Mouse (Mus musculus) heart, adult 11 months (tissue): ENCODE results near the gene Mettl21c.

Experiments used
- DNase-seq: peaks from one replicate; pipeline ENCODE4 v3.0.0; 2022

The Mettl21c gene

DNA sequence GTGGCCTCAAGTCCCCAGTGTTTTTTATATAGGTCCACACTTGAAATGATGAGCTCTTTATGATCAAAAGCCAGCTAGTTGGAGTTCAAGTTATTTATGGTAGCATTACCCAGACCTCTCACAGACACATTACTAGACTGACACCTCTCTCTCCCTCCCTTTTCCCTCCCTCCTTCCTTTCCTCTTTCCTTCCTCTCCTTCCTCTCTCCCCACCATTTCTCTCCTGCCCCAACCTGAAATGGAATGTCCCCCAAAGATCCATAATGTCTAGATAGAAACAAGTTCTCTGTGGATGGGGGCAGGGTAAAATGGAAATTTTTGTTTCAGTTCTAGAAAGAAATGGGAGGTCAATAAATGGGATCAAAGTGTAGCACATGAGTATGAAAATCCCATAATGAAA is at the start of gene Mettl21c:
Gene Mettl21c, minus strand, starts transcription at position 101 of the 400 bp plus-strand sequence.
- DNase-seq, result no peak

DNA sequence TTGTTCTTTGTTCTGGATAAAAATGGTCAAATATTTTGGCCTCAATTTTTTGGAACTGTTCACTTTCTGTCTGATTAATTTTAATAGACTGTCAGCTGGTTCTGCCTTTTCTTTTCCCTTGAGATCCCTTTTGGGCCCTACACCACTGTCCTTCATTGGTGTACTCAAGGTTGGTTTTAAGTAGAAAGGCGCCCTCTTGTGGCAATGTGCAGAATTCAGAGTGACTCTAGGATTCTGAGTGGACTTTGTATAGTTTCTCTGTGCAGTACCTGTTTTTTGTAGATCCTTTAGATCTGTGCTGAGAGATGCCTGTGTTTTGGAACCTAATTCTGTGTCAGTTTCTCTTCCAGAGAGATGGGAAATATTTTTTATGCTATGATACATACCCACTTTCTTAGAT is 44.8 kb upstream of the Mettl21c start:
- DNase-seq, result peak; percentile 50

DNA sequence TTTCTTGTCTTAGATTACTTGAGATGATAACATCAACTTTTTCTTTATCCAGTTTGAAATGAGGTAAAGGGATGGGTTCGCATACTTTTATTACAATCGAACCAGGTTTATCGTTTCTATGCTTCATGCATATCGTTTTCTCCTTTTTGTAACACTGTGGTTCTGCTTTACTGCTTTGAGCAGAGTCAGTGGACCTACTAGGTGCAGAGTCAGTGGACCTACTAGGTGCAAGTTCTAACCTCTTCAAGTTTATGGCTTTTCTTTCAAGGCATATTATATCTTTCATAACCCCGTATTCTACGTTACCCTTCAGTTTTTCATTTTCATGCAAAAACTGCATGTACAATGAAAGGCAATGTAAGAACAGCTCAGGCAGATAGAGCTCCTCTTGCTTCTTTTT is 43.6 kb upstream of the Mettl21c start:
- no peak for DNase-seq

DNA sequence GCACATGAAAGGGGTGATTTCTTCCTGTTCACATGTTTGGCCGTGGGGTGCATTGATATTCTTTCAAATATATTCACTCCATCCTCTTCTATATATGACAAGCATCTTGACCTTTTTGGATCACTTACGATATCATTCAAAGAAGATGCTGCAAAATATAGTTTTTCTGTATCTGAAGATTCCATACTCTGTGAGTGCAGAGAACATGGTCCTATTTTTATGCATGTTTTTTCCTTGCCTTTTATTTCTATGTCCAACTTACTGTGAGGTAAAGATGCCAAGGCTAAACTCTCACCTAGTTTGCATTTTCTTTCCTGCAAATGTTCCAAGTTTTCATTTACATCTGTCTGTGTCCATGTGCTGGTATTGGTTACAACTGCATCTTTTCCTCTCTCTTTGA is 42.0 kb upstream of the Mettl21c start, which contains the start of gene Gm8251:
Gene Gm8251, minus strand, starts transcription at position 101 of the 400 bp plus-strand sequence.
- no peak for DNase-seq

DNA sequence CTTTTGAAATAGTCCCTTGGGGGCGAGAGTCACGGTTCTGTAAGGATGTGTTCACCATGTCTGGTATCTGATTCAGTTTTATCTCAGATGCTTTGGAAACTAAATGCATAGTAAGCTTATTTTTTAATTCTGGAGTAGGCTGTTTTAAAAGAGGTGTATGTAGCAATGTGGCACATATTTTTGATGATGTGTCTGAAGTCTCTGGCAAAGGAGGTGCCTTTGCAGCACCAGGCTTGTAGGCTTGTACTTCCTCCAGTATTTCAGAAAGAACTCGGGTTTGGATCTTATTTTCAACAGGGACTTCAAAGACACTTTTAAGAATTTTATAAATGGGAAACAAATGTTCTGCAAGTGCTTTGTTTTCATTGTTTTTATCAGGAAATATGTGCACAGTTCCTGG is 38.0 kb upstream of the Mettl21c start:
- no peak for DNase-seq

DNA sequence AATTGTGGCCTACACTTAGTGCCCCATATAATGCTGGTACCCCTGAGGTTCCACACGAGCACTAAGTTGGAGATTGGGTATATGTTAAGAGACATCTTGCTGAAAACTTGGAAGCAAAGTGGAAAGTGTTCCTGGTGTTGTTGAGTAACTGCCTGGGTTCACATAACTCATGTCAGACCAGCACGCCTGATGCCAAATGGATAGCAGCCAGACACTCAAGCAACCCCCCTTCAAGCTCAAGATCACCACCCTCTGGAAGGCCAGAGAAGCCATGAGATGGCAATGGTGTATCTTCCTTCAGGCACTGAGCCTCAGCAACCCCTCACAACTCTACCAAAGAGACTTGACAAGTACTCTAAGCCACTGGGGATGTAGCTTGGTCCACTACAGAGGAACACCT is 26.7 kb upstream of the Mettl21c start:
- DNase-seq, result peak; percentile 76

DNA sequence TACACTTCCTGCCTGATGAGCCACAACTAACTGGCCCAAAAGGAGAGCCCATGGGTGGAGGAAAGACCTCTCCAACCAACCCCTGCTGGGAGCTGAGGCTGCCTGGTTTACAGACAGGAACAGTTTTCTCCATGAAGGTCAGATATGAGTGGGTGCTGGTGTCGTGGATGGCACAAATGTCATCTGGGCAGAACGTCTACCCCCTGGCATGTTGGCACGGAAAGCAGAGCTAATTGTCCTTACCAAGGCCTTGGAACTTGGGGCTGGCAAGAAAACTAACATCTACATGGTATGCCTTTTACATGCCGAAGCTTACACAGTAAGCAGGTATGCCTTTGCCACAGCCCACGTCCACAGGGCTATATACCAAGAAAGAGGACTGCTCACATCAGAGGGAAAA is 25.9 kb upstream of the Mettl21c start:
- DNase-seq, result peak; percentile 69

DNA sequence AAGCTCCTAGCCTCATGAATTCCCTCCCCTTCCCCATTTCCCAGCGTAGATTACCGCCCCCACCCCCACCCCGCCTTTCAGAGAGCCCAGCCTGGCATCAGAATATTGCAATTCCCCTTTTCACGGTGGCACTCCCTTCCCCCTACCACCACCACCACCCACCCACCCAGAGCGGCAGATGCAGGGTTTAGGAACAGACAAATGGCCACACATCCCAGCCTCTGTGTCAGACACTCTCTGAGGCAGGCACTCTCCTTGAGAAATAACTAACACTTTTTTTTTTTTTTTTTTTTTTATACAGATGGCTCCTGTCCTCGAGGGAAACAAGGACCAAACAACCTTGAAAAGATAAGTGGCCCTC is 22.7 kb upstream of the Mettl21c start:
- DNase-seq, result no peak

DNA sequence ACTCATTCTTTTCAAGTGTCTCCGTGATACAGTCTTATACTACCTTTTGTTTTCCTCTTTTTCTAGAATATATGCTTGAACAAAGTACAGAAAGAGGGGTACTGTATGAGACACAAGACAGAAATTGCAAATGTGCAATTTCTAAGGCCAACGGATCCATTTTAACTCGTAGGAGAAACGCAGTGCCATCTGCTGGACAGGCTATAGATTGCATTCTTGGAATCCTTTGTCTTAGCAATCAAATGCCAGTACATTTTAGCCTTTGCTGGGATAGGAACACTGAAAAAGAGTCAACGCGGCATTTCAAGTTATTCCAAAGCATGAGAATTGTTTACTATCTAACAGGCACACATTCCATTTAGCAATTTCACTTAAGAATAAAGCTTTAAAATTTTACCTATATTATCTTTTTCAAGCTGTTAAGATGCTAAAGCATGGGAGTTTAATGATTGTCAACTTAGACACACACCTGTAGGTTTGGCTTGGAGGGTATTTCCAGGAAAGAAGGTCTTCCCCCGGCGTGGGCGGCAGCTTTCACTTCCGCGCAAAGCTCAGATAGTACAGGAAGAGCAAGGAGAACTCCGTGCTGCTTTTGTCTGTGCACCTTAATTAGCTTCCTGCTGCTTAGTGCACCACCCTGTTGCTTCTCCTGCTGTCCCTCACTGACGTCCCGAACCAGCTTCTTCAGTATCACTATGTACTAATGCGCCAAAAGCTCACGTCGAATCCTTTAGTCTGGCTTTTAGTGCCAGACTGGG is 22.1 kb upstream of the Mettl21c start:
- peak; percentile 84 for DNase-seq

DNA sequence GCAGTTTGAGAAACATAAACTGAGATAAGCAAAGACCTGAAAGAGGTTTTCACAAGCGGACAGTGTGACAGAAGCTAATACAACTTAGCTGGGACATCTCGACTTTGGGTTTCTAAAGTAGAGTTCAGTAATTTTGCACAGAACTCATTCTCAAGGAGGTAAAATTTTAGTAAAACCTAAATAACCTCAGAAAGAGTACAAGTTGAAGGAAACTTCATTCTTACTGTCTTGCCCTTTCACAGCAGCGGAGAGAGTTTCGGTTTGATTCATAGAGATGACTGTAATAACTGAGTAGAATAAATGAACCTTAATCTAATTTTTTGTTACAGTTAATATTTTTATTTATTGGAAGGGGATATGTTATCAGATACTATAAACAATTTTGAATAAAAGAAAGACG is 13.1 kb upstream of the Mettl21c start:
- no peak for DNase-seq

DNA sequence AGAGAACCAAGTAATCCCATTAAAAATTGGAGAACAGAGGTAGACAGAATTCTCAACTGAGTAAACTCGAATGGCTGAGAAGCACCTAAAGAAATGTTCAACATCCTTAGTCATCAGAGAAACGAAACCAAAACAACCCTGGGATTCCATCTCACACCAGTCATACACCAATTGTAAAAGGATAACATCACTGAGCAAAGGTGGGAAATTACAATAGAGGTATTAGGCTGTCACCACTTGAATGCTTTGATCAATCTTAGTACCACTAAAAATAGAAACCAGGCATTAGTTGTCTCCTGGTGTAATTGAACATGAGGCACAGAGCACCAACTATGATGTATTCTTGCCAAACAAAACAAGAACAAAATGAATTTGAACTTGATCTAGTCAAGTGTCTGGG is 12.4 kb upstream of the Mettl21c start:
- DNase-seq, result no peak

DNA sequence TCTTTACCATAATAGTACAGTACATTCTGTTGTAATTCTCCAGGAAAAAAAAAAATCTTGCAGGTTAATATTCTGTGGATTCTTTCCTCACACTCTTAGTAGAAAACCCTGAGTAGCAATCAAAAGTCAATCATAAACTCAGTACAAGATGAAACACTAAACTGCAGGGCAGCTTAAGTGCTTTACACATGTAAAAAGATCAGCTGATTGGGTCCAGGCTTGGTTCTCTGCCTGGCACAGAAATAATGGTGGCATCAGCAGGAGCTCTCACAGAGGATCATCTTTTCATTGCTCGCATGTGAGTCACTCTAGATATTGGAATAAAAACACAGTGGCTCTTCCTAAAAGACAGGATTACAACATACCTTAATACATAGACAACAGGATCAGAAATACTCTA is 7.8 kb upstream of the Mettl21c start:
- DNase-seq, result no peak

DNA sequence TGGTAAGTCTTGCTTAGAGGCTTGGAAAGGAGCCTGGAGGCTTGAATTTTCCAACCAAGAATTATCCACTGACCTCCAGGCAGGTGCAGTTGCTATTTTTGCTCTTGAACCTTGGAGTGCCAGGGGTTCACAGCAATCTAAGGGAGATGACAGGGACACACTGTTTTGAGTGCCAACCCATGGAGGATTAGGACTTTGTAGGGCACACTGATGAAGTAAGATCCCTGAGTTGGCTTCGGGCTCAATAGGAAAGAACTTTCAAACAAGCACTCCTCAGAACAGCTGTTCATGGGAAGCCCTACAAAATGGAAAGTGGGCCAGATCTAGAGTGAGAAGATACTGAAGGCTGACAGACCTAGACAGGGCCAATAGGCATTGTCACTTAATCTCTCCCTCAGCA is 2.8 kb upstream of the Mettl21c start:
- no peak for DNase-seq

DNA sequence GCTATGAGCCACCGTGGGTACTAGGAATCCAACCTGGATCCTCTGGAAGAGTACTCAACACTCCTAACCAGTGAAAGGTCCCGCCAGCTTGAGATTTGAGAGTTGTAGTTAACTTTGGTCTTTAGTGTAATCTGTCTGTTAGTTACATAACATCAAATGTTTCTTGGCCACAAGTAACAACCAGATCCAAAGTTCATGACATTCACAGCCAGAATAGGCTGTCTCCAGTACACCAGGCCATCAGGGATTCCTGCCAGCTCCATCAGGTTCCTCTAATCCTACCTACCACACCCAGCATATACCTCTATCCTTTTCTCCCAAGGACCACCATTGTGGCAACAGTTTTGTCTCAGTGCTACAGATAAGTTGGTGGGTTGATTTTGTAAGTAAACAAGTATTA is 4.3 kb downstream of the Mettl21c start:
- no peak for DNase-seq

DNA sequence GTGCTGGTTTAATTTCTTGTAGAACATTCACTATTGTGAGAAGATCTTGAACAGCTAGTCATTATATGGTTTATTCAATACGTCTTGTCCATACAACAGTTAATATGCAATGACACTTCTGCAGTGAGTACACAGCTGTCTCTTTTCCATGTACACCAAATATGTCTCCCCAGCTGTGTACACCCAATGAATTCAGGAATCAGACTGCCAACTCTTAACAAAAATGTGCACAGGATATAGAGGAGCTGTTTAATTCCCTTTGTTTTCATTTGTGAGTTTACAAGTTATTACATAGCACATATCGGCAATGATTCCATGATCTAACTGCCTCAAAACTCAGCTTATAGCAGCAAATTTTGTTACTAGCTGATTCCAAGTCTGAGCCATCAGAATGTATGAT is 15.3 kb downstream of the Mettl21c start:
- DNase-seq, result no peak

DNA sequence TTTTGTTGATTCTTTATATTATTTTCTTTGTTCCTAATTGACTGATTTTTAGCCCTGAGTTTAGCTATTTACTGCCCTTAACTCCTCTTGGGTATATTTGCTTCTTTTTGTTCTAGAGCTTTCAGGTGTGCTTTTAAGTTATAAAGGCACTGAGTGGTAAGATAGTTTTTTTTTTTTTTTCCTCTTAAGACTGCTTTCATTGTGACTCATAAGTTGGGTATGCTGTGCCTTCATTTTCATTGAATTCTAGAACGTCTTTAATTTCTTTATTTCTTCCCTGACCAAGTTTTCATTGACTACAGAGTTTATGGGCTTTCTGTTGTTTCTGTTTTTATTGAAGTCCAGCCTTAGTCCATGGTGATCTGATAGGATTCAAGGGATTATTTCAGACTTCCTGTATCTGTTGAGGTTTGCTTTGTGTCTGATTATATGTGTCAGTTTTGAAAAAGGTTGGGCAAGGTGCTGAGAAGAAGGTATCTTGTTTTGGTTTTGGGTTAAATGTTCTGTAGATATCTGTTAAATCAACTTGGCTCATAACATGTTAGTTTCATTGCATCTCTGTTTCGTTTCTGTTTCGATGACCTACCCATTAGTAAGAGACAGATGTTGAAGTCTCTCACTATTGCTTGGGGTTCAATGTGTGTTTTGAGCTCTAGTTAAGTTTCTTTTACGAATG is 22.8 kb downstream of the Mettl21c start:
- DNase-seq, result no peak

DNA sequence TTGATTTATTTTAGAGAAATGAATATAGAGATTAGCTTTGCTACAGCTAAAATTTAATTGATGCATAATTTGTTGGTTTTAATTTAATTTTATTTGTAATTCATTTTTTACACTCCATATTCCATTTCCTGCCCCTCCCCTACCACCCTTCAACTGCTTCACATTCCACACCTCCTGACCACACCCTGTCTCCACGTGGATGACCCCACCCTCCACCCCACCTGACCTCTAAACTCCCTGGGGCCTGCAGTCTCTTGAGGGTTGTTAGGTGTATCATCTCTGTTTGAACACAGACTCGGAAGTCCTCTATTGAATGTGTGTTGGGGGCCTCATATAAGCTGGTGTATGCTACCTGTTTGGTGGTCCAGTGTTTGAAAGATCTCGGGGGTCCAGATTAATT is 48.7 kb downstream of the Mettl21c start:
- DNase-seq, result no peak

DNA sequence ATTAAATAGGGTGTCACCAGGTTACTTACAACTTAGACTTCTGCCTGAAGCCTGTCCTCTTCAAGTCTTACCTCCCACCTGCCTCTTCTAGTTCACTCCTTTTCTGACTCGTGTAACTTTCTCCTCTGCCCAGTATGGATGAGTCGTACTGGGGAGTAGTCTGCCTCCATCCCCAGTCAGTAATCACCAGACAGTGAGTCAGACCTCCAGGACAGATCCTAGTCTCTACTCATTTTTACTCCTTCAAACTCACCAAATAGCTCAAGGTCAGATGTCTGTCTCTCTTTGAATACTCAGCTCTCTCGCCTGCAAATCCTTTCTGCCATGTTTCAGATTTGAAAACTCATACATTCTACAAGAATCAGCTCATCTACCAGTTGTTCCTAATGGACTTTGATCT is 50.5 kb downstream of the Mettl21c start:
- no peak for DNase-seq

DNA sequence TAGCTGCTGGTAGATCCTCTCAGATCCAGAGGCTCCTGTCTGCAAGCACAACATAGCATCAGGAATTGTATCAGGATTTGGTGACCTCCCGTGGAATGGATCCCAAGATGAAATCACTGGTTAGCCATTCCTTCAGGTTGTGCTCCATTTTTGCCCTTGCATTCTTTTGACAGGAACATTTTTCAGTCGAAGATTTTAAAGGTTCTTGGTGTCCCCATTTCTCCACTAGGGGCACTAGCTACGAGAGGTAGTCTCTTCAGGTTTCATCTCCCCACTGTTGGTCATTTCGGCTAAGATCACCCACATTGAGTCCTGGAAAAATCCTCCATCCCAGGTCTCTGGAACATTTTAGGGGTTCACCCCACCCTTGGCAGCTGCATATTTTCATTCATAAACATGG is 53.1 kb downstream of the Mettl21c start:
- peak; percentile 70 for DNase-seq

DNA sequence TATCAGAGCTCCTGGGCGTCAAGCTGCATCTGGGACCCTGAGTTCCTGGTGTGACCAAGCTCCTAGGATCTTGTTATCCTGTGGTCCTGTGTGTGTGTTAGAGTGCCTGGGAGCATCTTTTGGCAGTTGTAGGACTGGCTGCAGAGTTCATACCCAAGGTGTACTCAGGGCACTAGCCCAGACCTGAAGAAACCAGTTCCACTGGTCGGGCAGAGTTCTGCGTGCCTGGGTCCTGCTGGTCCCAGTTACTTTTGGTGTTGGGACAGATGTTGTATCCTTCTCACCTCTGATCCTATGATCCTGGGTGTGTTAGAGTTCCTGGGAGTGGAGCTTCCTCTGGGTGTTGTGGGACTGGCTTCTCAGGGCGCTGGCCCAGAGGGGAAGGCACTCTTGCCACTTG is 55.5 kb downstream of the Mettl21c start:
- DNase-seq, result peak; percentile 69
